Mouse (Mus musculus): ENCODE results near the gene Icos. TPM values are rescaled to one million over a fixed set of nuclear protein-coding genes. Genes with fewer than 3 reads are reported as not detected.

Icos gene
- polyA plus RNA-seq, 1 experiment from 2014 or later = 0.05 TPM

DNA sequence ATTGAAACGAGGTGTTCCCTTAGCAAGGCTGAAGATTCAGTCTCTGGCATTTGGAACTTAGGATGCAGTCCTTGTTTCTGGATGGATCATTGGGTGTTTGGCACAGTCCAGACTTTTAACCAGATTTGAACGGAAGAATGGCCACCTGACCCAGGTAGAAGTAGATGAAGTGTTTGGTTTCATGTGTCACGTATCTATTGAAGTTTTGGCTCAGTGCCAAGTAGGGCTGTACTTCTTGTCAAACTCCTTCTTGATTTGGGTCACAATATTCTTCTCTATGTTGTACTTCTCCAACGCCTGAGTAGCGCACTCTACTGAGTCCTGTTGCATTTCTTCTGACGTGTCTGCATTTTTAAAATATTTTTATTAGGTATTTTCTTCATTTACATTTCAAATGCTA is 29.6 kb upstream of the Icos start:
- WGBS = 82% methylated on average over 6 of the region's 6 CpGs
- H3K36me3 ChIP-seq = no peaks in the 10 kb centered on the region
- no peaks in the 10 kb centered on the region for H3K27me3 ChIP-seq (ENCODE audit: insufficient read depth, poor library complexity, severe bottlenecking)
- peaks cover 12% of the 10 kb centered on the region for H3K4me1 ChIP-seq
- H3K9me3 ChIP-seq = no peaks in the 10 kb centered on the region
- H3K4me3 ChIP-seq = no peak overlapping the region
- no peak overlapping the region for H3K27ac ChIP-seq
- no peak for DNase-seq (ENCODE audit: low spot score)

DNA sequence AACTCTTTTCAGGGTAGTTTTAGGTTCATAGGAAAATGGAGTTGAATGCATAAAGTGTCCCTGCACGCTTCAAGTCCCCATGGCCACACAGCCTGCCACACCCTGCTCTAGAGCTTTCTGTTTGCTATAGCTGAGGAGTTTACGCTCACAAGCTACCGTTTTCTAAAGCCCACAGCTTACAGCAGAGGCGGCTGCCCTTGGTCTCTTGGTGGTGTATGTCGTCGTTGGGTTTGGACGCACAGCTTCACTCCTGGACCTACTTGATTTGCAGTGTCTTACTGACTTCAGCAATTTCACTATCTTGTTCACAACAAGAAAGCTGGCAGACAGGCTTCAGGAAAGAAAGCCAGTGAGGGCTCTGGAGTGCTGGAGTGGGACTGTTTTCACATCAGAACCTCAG is 24.8 kb upstream of the Icos start:
- Histone ChIP-seq H3K27ac (peak overlapping the region; percentile 62), H3K36me3 (no peaks in the 10 kb centered on the region), H3K4me3 (no peak overlapping the region), H3K27me3 (ENCODE audit: insufficient read depth, poor library complexity, severe bottlenecking) (no peaks in the 10 kb centered on the region), H3K4me1 (peaks cover 10% of the 10 kb centered on the region), H3K9me3 (no peaks in the 10 kb centered on the region)
- DNase-seq (ENCODE audit: low spot score) = no peak
- WGBS = 47% methylated on average over 7 of the region's 7 CpGs

DNA sequence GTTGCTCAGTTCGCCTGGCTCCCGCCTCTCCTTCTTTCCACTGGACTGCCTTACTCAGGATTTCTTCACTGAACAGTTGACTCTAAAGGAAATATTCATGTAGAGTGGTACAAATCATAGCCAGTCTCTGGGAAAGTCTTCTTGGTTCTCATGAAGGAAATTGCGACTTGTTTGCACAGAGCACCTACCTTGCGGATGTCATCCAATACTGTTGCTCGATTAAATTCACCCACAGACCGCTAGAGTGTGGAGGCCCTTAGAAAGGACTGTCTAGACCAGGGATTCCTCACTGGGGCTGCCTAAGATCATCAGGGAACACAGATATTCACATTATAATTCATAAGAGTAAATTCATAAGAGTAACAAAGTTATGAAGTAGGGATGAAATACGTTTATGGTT is 24.0 kb upstream of the Icos start:
- H3K9me3 ChIP-seq = no peaks in the 10 kb centered on the region
- no peaks in the 10 kb centered on the region for H3K36me3 ChIP-seq
- H3K27ac ChIP-seq = no peak overlapping the region
- H3K27me3 ChIP-seq (ENCODE audit: insufficient read depth, poor library complexity, severe bottlenecking) = no peaks in the 10 kb centered on the region
- no peak for DNase-seq (ENCODE audit: low spot score)
- WGBS = 87% methylated on average over 7 of the region's 7 CpGs
- peaks cover 10% of the 10 kb centered on the region for H3K4me1 ChIP-seq
- H3K4me3 ChIP-seq = no peak overlapping the region

DNA sequence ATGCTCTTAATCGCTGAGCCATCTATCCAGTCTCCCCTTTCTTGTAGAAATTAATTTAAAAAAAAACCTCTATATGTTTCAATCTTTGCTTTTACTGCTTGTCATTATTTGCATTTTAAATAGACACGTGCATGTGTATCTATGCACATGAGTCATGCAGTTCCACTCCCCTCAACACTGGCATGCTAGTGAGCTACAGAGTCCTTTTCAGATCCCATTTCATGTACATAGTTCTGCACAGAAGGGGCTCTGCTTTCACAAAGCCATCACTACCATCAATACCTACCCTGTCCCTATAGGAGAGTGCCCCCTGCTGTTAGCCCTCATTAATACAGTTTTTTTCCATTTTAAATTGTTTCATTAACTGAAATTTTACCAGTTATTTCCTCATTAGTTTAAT is 23.0 kb upstream of the Icos start:
- Histone ChIP-seq H3K9me3 (no peaks in the 10 kb centered on the region), H3K4me3 (no peak overlapping the region), H3K4me1 (peaks cover 13% of the 10 kb centered on the region), H3K27ac (no peak overlapping the region), H3K36me3 (no peaks in the 10 kb centered on the region), H3K27me3 (ENCODE audit: insufficient read depth, poor library complexity, severe bottlenecking) (no peaks in the 10 kb centered on the region)
- no peak for DNase-seq (ENCODE audit: low spot score)
- WGBS = 59% methylated on average over 2 of the region's 2 CpGs

DNA sequence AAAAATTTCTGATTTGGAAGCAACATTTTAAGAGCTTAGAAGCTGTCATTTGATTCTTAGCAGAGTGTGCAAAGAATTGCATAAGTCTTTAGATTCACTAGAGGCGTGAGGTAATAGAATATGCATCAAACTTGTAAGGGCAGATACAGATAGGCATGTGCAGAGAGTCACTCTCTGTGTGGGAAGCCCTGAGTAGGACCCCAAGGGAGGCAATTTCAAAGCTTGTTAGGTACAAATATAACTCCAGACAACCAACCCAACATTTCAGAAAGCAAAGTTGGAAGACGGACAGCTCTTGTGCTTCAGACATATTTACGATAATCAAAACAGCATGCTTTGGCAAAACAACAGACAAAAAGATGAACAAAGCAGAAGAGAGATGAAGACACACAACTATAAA is 22.5 kb upstream of the Icos start:
- Histone ChIP-seq H3K4me3 (no peak overlapping the region), H3K27me3 (ENCODE audit: insufficient read depth, poor library complexity, severe bottlenecking) (no peaks in the 10 kb centered on the region), H3K36me3 (no peaks in the 10 kb centered on the region), H3K27ac (no peak overlapping the region), H3K9me3 (no peaks in the 10 kb centered on the region), H3K4me1 (peaks cover 17% of the 10 kb centered on the region)
- no peak for DNase-seq (ENCODE audit: low spot score)
- 90% methylated on average over 3 of the region's 3 CpGs for WGBS

DNA sequence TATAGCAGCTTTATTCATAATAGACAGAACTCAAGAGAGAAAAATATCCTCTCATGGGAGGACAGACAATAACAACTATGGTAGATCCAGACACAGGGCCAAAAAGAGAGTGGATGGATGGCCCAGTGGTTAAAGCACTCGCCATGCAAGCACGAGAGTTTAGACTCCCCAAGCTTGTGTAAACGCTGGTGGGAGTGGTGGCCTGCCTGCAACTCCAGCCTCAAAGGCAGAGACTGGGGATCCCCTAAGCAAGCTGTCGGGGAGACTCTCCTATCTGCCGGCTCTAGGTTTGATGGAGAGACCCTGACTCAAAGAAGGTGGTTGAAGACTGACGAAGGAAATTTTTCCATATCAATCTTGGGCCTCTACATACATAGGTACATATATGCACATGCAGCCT is 21.5 kb upstream of the Icos start:
- Histone ChIP-seq H3K27me3 (ENCODE audit: insufficient read depth, poor library complexity, severe bottlenecking) (no peaks in the 10 kb centered on the region), H3K27ac (no peak overlapping the region), H3K4me1 (peaks cover 18% of the 10 kb centered on the region), H3K36me3 (no peaks in the 10 kb centered on the region), H3K9me3 (no peaks in the 10 kb centered on the region), H3K4me3 (no peak overlapping the region)
- no peak for DNase-seq (ENCODE audit: low spot score)
- WGBS = 81% methylated on average over 6 of the region's 6 CpGs

DNA sequence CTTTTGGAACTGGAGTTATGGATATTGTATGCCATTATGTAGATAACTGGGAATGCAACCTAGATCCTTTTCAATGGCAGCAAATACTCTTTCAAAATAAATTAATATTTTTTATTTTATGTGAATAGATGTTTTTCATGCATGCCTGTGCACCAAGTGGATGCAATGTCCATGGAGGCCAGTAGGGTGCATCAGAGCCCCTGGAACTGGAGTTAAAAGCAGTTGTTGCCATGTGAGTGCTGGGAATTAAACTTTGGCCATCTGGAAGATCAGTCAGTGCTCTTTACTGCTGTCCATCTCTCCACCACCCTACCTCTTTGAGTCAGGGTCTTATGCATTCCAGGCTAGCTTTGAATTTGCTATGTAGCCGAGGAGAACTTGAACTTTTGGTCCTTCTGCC is 19.4 kb upstream of the Icos start:
- Histone ChIP-seq H3K27me3 (ENCODE audit: insufficient read depth, poor library complexity, severe bottlenecking) (no peaks in the 10 kb centered on the region), H3K9me3 (no peaks in the 10 kb centered on the region), H3K36me3 (no peaks in the 10 kb centered on the region), H3K4me3 (no peak overlapping the region), H3K27ac (no peak overlapping the region), H3K4me1 (peaks cover 8% of the 10 kb centered on the region; the same call in 1 of the 2 replicates)
- 83% methylated on average over 1 of the region's 1 CpGs for WGBS
- no peak for DNase-seq (ENCODE audit: low spot score)

DNA sequence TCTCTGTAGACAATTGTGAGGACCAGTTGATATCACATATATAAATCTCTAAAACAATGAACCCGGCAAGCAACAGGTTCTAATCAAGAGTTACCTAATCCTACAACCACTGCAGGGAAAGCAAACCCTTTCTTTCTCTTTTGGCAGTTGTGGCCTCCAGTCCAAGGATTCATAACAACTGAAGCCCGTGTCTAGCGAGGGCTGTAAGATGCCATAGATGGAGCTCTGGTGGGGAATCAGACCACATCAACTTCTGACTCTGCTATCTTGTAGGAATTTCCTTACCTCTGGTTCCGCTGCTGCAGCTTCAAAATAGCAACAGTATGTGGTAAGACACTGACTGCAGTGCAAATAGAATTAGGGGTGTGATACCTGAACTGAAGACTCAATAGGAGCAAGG is 18.5 kb upstream of the Icos start:
- Histone ChIP-seq H3K9me3 (no peaks in the 10 kb centered on the region), H3K4me1 (peaks cover 8% of the 10 kb centered on the region; the same call in 1 of the 2 replicates), H3K36me3 (no peaks in the 10 kb centered on the region), H3K4me3 (no peak overlapping the region), H3K27me3 (ENCODE audit: insufficient read depth, poor library complexity, severe bottlenecking) (no peaks in the 10 kb centered on the region), H3K27ac (no peak overlapping the region)
- WGBS = 60% methylated on average over 4 of the region's 4 CpGs
- no peak for DNase-seq (ENCODE audit: low spot score)

DNA sequence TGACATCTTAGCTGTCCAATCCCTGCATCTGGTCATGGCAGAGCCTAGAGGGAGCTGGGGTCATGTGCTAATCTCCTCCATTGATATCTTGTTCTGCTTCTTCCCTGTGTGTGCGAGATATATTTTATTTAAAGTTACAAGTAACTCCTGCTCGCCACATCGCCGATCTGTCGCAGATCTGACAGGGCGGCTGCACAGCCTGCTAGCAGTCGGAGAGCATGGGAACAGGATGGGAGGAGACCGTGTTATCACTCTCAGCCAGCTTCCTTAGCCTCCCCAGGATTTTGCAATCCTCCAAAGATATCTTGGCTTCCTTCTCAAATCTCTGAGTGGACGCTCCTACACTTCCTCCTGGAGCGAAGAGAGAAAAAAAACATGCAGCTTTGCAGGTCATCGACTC is 17.3 kb upstream of the Icos start:
- no peaks in the 10 kb centered on the region for H3K9me3 ChIP-seq
- no peak overlapping the region for H3K4me3 ChIP-seq
- H3K36me3 ChIP-seq = no peaks in the 10 kb centered on the region
- H3K27ac ChIP-seq = peak overlapping the region; percentile 33; the same call in 1 of the 2 replicates
- peaks cover 8% of the 10 kb centered on the region; the same call in 1 of the 2 replicates for H3K4me1 ChIP-seq
- H3K27me3 ChIP-seq (ENCODE audit: insufficient read depth, poor library complexity, severe bottlenecking) = no peaks in the 10 kb centered on the region
- DNase-seq (ENCODE audit: low spot score) = no peak
- WGBS = 44% methylated on average over 11 of the region's 11 CpGs

DNA sequence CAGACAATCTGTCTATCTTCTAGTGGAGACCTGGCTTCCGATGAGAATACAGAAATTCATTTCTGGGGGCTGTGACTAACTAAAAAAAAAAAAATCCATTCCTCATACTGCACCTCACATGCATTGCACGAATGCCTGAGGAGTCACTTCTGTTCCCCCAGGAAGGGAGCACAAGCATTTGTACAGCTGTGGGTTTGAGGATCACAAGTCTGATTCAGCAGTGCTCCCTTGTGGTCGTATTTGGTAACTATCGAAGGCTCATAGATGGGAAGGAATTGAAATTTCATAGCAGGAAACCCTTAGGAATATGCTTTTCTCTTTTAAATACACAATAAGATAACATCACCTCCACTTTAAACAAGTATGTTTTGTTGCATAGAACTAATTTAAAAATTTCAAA is 16.6 kb upstream of the Icos start:
- 27% methylated on average over 4 of the region's 4 CpGs for WGBS
- Histone ChIP-seq H3K4me3 (no peak overlapping the region), H3K27ac (no peak overlapping the region), H3K9me3 (no peaks in the 10 kb centered on the region), H3K36me3 (no peaks in the 10 kb centered on the region), H3K27me3 (ENCODE audit: insufficient read depth, poor library complexity, severe bottlenecking) (no peaks in the 10 kb centered on the region), H3K4me1 (peaks cover 8% of the 10 kb centered on the region; the same call in 1 of the 2 replicates)
- no peak for DNase-seq (ENCODE audit: low spot score)

DNA sequence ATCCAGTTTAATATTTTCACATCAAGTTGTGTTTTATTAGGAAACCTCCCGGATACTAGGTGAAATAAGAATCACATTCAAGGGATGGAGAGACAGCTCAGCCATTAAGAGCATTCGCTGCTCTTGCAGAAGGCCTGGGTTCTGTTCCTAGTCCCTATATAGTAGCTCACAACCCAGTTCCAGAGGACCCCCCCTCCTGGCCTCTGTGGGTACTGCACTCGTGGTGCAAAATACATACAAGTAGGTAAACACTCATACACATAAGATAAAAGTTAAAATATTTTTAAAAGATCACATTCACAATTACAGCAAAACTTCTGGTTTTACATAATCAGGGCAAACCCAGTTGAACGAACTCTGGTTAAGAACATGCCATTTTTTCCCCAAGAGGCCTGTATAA is 15.6 kb upstream of the Icos start:
- 83% methylated on average over 4 of the region's 4 CpGs for WGBS
- no peaks in the 10 kb centered on the region for H3K9me3 ChIP-seq
- DNase-seq (ENCODE audit: low spot score) = no peak
- peaks cover 8% of the 10 kb centered on the region; the same call in 1 of the 2 replicates for H3K4me1 ChIP-seq
- no peaks in the 10 kb centered on the region for H3K36me3 ChIP-seq
- no peaks in the 10 kb centered on the region for H3K27me3 ChIP-seq (ENCODE audit: insufficient read depth, poor library complexity, severe bottlenecking)
- no peak overlapping the region for H3K27ac ChIP-seq
- H3K4me3 ChIP-seq = no peak overlapping the region

DNA sequence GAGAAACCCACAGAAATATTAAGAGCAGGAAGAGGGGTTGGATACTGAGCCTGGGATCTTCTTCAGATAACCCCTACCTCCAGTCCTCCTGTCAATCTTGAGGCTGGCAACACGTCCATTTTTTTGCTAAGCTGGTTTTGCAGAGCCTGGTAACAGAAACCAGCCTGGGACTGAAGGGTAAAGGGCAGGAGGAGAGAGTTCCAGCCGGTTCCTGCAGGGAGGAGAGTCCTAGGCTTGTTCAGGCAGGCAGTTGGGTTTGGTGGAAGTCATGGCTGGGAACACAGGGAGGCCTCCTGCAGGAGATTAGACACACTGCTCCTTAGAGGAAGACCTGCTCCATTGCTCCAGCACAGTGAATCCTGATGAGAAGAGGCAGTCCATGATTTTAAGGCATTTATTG is 10.2 kb upstream of the Icos start:
- Histone ChIP-seq H3K4me1 (no peaks in the 10 kb centered on the region), H3K27ac (no peak overlapping the region), H3K27me3 (ENCODE audit: insufficient read depth, poor library complexity, severe bottlenecking) (no peaks in the 10 kb centered on the region), H3K4me3 (no peak overlapping the region), H3K36me3 (no peaks in the 10 kb centered on the region), H3K9me3 (no peaks in the 10 kb centered on the region)
- WGBS = 45% methylated on average over 2 of the region's 2 CpGs
- no peak for DNase-seq (ENCODE audit: low spot score)

DNA sequence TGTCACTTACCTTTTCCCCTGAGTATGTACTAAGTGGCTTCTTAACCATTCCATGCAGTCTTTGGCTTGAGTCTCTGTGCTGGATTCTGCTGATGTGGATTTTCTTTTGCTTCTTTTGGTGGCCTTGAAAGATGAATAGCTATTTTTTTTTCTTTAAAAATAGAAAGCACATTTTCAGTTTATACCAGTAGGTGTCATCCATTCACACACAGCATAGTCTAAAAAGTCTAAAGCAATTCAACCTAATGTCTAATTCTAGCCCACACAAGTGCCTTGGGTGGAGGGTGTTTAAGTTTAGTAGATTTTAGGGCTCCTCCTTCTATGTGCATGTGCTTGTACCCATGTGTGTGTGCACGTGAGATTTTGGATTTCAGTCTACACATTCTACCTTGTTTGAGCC is 6.9 kb upstream of the Icos start:
- 77% methylated on average over 1 of the region's 1 CpGs for WGBS
- Histone ChIP-seq H3K27me3 (ENCODE audit: insufficient read depth, poor library complexity, severe bottlenecking) (no peaks in the 10 kb centered on the region), H3K36me3 (no peaks in the 10 kb centered on the region), H3K9me3 (no peaks in the 10 kb centered on the region), H3K4me3 (no peak overlapping the region), H3K27ac (no peak overlapping the region), H3K4me1 (peaks cover 4% of the 10 kb centered on the region; the same call in 1 of the 2 replicates)
- no peak for DNase-seq (ENCODE audit: low spot score)

DNA sequence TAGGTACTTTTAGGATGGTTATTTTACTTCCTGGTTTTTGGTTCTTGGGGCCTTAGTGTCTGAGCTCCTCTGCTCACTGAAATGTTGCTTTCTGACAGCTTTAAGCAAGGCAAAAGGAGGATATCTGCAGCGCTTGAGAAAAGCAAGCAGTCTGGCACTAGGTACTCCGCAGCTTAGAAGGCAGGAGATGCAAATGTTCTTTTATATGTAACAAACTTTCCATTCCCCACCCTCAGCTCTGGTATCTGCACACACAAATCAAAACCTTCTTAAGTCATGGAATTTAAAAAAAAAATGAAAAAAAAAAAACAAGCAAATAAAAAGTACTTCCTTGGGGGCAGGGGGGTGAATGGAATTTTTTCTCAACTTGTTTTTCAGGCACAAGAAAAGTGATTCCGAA is 3.5 kb upstream of the Icos start:
- 79% methylated on average over 3 of the region's 3 CpGs for WGBS
- Histone ChIP-seq H3K27ac (no peak overlapping the region), H3K9me3 (no peaks in the 10 kb centered on the region), H3K4me1 (peaks cover 4% of the 10 kb centered on the region; the same call in 1 of the 2 replicates), H3K27me3 (ENCODE audit: insufficient read depth, poor library complexity, severe bottlenecking) (no peaks in the 10 kb centered on the region), H3K4me3 (no peak overlapping the region), H3K36me3 (no peaks in the 10 kb centered on the region)
- no peak for DNase-seq (ENCODE audit: low spot score)
